Mouse (Mus musculus) CH12.LX (cell line): ENCODE measurements at regions not wholly inside any gene's neighbourhood (a gene's known extent, or its start where the extent isn't known, plus 50 kb on each side); places are given as distances from the start of the nearest gene placed in this dataset.

ENCODE experiments used
- DNase-seq: peaks from one replicate; pipeline ENCODE4 v3.0.0-alpha.2; 2013; ENCODE audit errors: extremely low read depth
- H3K27ac ChIP-seq: 2 replicates; pipeline ENCODE4 v1.5.1; 2012; ENCODE audit warnings: low read depth, mild to moderate bottlenecking, control low read depth, moderate library complexity; ENCODE audit not compliant: insufficient read depth
- H3K27me3 ChIP-seq: replicated peaks from 2 replicates; pipeline ENCODE3; 2012; ENCODE audit warnings: inconsistent platforms
- H3K36me3 ChIP-seq, 2 experiments: replicated peaks in 1 of 2; 2 replicates each; pipeline versions ENCODE3 to v1.6.1; 2012; ENCODE audit warnings: inconsistent platforms in 1 of 2, low read length in 1 of 2, mild to moderate bottlenecking in 1 of 2, mixed read lengths in 1 of 2, moderate library complexity in 1 of 2; ENCODE audit not compliant: control insufficient read depth in 1 of 2, insufficient read depth in 1 of 2
- H3K4me1 ChIP-seq, 2 experiments: 2 replicates each; pipeline ENCODE4 v1.6.1; 2012; ENCODE audit warnings: inconsistent platforms in 1 of 2, moderate library complexity in 1 of 2; ENCODE audit not compliant: insufficient read depth in 2 of 2, control insufficient read depth in 1 of 2
- H3K4me2 ChIP-seq: 2 replicates; pipeline ENCODE4 v1.6.1; 2012; ENCODE audit warnings: low read depth, mild to moderate bottlenecking, control low read depth; ENCODE audit not compliant: poor library complexity, insufficient read depth, severe bottlenecking
- H3K4me3 ChIP-seq, 3 experiments: fragments of 150-350 bp in 1 of 3; sonication (generic) in 1 of 3; replicated peaks in 1 of 3; 2 replicates each; pipeline versions ENCODE3 to v1.5.1; 2011 to 2012; ENCODE audit warnings: low read depth in 2 of 3, low read length in 2 of 3, mild to moderate bottlenecking in 2 of 3, moderate library complexity in 2 of 3, control low read depth in 1 of 3, improper control_type of control experiment in 1 of 3, inconsistent platforms in 1 of 3, mixed read lengths in 1 of 3; ENCODE audit not compliant: poor library complexity in 1 of 3
- H3K79me2 ChIP-seq: replicated peaks from 2 replicates; pipeline ENCODE4 v1.6.1; 2012; ENCODE audit warnings: mild to moderate bottlenecking, moderate library complexity; ENCODE audit not compliant: control insufficient read depth, poor library complexity, insufficient read depth, severe bottlenecking; ENCODE audit errors: extremely low read depth
- H3K9ac ChIP-seq: 2 replicates; pipeline ENCODE4 v1.6.1; 2012; ENCODE audit warnings: low read depth, mild to moderate bottlenecking, control low read depth, moderate library complexity; ENCODE audit not compliant: insufficient read depth
- H3K9me3 ChIP-seq: replicated peaks from 2 replicates; pipeline ENCODE3; 2012; ENCODE audit warnings: low read length, inconsistent platforms, mixed read lengths
- CHD1 ChIP-seq: IDR thresholded peaks from 2 replicates; pipeline ENCODE4 v1.6.1; 2012; ENCODE audit warnings: low read depth, low read length, improper control_type of control experiment, inconsistent platforms
- CHD2 ChIP-seq: IDR thresholded peaks from 2 replicates; pipeline ENCODE4 v1.6.1; 2011; ENCODE audit warnings: low read length, improper control_type of control experiment
- EP300 ChIP-seq: IDR thresholded peaks from 2 replicates; pipeline ENCODE4 v1.6.1; 2011; ENCODE audit warnings: low read length, improper control_type of control experiment
- ETS1 ChIP-seq: conservative IDR thresholded peaks from 2 replicates; pipeline ENCODE4 v1.6.1; 2012; ENCODE audit warnings: low read depth, mild to moderate bottlenecking, inconsistent platforms, low read length, improper control_type of control experiment, moderate library complexity
- IRF4 ChIP-seq: IDR thresholded peaks from 2 replicates; pipeline ENCODE4 v1.6.1; 2014; ENCODE audit warnings: low read depth, mild to moderate bottlenecking, inconsistent platforms, low read length, improper control_type of control experiment
- JUN ChIP-seq: IDR thresholded peaks from 2 replicates; pipeline ENCODE4 v1.6.1; 2011; ENCODE audit warnings: low read depth, mild to moderate bottlenecking, low read length, improper control_type of control experiment, moderate library complexity; ENCODE audit not compliant: insufficient read depth
- JUND ChIP-seq: conservative IDR thresholded peaks from 2 replicates; pipeline ENCODE4 v1.6.1; 2011; ENCODE audit warnings: low read depth, low read length, improper control_type of control experiment
- MAFK ChIP-seq: IDR thresholded peaks from 2 replicates; pipeline ENCODE4 v1.6.1; 2011; ENCODE audit warnings: low read length, improper control_type of control experiment; ENCODE audit not compliant: insufficient replicate concordance
- MAX ChIP-seq: IDR thresholded peaks from 2 replicates; pipeline ENCODE4 v1.6.1; 2011; ENCODE audit warnings: low read length, improper control_type of control experiment
- MAZ ChIP-seq: IDR thresholded peaks from 2 replicates; pipeline ENCODE4 v1.6.1; 2012; ENCODE audit warnings: low read depth, mild to moderate bottlenecking, inconsistent platforms, low read length, improper control_type of control experiment, moderate library complexity
- MEF2A ChIP-seq: IDR thresholded peaks from 2 replicates; pipeline ENCODE4 v1.6.1; 2014; ENCODE audit warnings: low read depth, mild to moderate bottlenecking, inconsistent platforms, low read length, improper control_type of control experiment, borderline replicate concordance
- MXI1 ChIP-seq: IDR thresholded peaks from 2 replicates; pipeline ENCODE4 v1.6.1; 2011; ENCODE audit warnings: mild to moderate bottlenecking, low read depth, low read length, improper control_type of control experiment
- MYC ChIP-seq: IDR thresholded peaks from 2 replicates; pipeline ENCODE4 v1.6.1; 2011; ENCODE audit warnings: low read depth, mild to moderate bottlenecking, improper control_type of control experiment, low read length
- RAD21 ChIP-seq: IDR thresholded peaks from 2 replicates; pipeline ENCODE4 v1.6.1; 2011; ENCODE audit warnings: low read depth, mild to moderate bottlenecking, low read length, improper control_type of control experiment, moderate library complexity
- RCOR1 ChIP-seq: conservative IDR thresholded peaks from 2 replicates; pipeline ENCODE4 v1.6.1; 2012; ENCODE audit warnings: low read depth, mild to moderate bottlenecking, inconsistent platforms, low read length, improper control_type of control experiment
- SIN3A ChIP-seq: IDR thresholded peaks from 2 replicates; pipeline ENCODE4 v1.6.1; 2012; ENCODE audit warnings: low read length, improper control_type of control experiment, inconsistent platforms
- SMC3 ChIP-seq: IDR thresholded peaks from 2 replicates; pipeline ENCODE4 v1.6.1; 2011; ENCODE audit warnings: low read depth, low read length, improper control_type of control experiment
- TCF12 ChIP-seq: IDR thresholded peaks from 2 replicates; pipeline ENCODE4 v1.6.1; 2014; ENCODE audit warnings: low read depth, mild to moderate bottlenecking, inconsistent platforms, low read length, improper control_type of control experiment
- ZMIZ1 ChIP-seq: IDR thresholded peaks from 2 replicates; pipeline ENCODE4 v1.6.1; 2012; ENCODE audit warnings: low read depth, mild to moderate bottlenecking, inconsistent platforms, low read length, improper control_type of control experiment
- dilution Hi-C: fragments of 300-500 bp; cut with MboI; formaldehyde crosslinking; loops from 2 replicates; pipeline ENCODE4 v1.14.3; 2020; ENCODE audit warnings: low sequenced_read_pairs; ENCODE audit not compliant: extremely low pct_unique_long_range_greater_than_20kb, extremely low pct_ligation_motif_present
- in situ Hi-C: fragments of 300-500 bp; cut with MboI; formaldehyde crosslinking; loops from 3 replicates; pipeline ENCODE4 v1.14.3; 2019; ENCODE audit warnings: low sequenced_read_pairs, low pct_ligation_motif_present, low pct_unique_long_range_greater_than_20kb, mixed read lengths

DNA sequence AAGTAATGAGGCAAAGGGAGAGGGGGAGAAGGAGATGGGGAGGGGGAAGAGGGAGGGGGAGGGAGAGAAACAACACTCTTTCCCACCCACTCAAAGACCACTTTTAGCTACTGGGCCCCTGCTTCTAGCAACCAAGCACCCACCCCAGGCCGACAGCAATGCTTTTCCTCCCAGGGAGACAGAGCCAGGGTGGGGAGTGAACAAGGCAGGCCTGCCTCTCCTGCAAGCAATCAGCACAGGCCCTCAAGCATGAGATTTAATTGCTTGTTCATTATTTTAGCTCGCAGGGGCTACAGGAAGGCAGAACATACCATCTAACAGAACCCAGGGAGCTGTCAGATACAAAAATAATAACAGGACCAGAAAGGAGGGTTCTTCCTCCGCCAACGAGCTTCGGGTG, 521.7 kb upstream of the Arid1b start:
- TF ChIP-seq MAZ (no peak), MEF2A (no peak), MAFK (no peak), RCOR1 (no peak)
- Histone ChIP-seq H3K27ac (no peak overlapping the region), H3K79me2 (no peaks in the 10 kb centered on the region), H3K9ac (no peak overlapping the region), H3K4me3 (no peak overlapping the region), H3K4me2 (no peak overlapping the region), H3K36me3 (no peaks in the 10 kb centered on the region), H3K4me1 (peaks cover 7 to 14% of the 10 kb centered on the region in 2 experiments), H3K27me3 (no peaks in the 10 kb centered on the region), H3K9me3 (no peaks in the 10 kb centered on the region)
- in situ Hi-C loops (no loop called here), dilution Hi-C loops (no loop called here)
- DNase-seq: no peak

DNA sequence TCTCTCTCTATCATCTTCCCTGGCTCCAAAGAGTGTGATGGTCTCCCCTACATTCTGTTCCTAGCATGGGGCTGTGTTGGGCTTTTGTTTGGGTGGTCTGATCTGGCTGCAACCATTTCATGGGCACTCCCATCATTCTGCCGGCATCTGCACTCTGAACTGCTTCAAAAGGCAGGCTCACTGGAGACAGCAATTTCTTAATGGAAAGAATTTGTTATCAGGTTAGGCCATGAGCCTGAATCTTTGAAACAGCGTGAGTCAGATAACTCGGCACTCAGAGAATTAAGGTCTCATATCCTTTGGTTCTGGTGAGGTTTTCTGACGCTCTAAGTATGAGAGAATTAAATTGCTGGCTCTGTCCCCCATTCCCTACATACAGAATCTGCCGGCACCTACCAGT, 519.8 kb upstream of the Arid1b start:
- H3K79me2 ChIP-seq: no peaks in the 10 kb centered on the region
- no peak overlapping the region for H3K4me2 ChIP-seq
- no peak overlapping the region for H3K27ac ChIP-seq
- H3K36me3 ChIP-seq: no peaks in the 10 kb centered on the region
- peaks cover 7 to 14% of the 10 kb centered on the region in 2 experiments for H3K4me1 ChIP-seq
- no peak for DNase-seq
- no peaks in the 10 kb centered on the region for H3K9me3 ChIP-seq
- dilution Hi-C loops: no loop called here
- H3K4me3 ChIP-seq: no peak overlapping the region
- TF ChIP-seq TCF12 (no peak), MYC (no peak), RAD21 (no peak), IRF4 (no peak), CHD1 (no peak), SMC3 (no peak), CHD2 (no peak), MXI1 (no peak), EP300 (no peak), SIN3A (no peak), ETS1 (no peak)
- TF ChIP-seq, all 38 proteins: peak for 0
- in situ Hi-C loops: no loop called here
- H3K27me3 ChIP-seq: no peaks in the 10 kb centered on the region
- H3K9ac ChIP-seq: no peak overlapping the region

DNA sequence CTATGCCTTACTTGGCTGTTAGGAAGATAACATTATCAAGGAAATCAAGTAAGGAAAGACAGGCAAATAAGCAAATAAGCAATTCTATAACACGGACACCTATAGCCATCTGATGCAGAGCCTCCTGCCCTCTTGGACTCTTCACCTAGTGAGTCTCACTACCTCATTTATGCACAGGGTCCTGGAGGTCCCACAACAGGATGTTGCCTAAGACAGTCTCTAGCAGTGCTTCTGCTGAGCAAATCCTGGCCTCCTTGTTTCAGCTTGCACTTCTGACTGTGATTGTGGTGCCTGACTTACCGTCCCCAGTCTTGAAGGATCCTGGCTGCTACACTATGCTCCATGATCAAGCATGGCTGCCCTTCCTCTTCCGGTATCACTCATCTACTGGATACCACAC, 518.5 kb upstream of the Arid1b start:
- Histone ChIP-seq H3K79me2 (no peaks in the 10 kb centered on the region), H3K27ac (no peak overlapping the region), H3K4me3 (no peak overlapping the region), H3K36me3 (no peaks in the 10 kb centered on the region), H3K4me2 (peak overlapping the region; percentile 30; the same call in 1 of the 2 replicates), H3K9me3 (no peaks in the 10 kb centered on the region), H3K27me3 (no peaks in the 10 kb centered on the region), H3K4me1 (peaks cover 7 to 14% of the 10 kb centered on the region in 2 experiments), H3K9ac (no peak overlapping the region)
- in situ Hi-C loops (no loop called here), dilution Hi-C loops (no loop called here)
- TF ChIP-seq JUND: no peak
- TF ChIP-seq IRF4: no peak
- no peak for TF ChIP-seq MAX
- TF ChIP-seq JUN: no peak
- TF ChIP-seq MAZ: no peak
- no peak for TF ChIP-seq ZMIZ1
- DNase-seq: peak; percentile 58
